Mouse (Mus musculus): ENCODE measurements at regions not wholly inside any gene's neighbourhood (a gene's known extent, or its start where the extent isn't known, plus 50 kb on each side); places are given as distances from the start of the nearest gene placed in this dataset.
"Not testable (repeated sequence)": the region's sequence is repeated elsewhere in the genome, so short reads cannot be mapped to it uniquely, and the experiment has no call there.

DNA sequence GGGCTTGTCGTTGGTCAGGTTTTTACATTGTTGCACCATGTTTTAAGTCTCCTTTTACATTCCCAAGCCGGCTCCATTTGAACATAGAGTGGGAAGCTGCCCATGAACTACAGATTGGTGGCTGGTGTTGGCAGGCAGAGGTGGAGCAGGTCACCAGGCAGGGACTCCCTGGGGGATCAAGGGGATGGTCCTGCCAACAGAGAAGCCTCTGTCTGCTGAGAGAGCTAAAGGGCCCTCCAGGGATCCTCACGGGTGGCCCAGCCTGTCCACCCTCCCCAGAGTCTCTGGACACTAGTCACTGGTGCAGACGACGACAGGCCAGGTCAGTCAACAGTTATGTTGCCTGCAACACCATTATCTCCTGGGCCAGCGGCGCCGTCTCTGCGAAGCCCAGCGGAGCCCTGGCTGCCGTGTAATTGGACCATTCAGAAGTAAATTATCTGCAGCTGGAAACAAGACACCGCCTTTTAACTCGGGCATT, 155.4 kb downstream of the Kif26a start:
- DNase-seq (ENCODE audit: low spot score) (no peak), ATAC-seq (replicated peaks; ENCODE audit: low FRiP score, low TSS enrichment, low read depth) (no peak)
- H3K4me1 ChIP-seq (replicated peaks; ENCODE audit: control insufficient read depth, insufficient read depth, low read length), result no peaks in the 10 kb centered on the region
- 19% methylated on average over 13 of the region's 13 CpGs for WGBS
- H3K4me3 ChIP-seq (ENCODE audit: low read depth, low read length), result no peak overlapping the region
- H3K27ac ChIP-seq (ENCODE audit: low read depth), result no peak overlapping the region
- no peaks in the 10 kb centered on the region for H3K9me3 ChIP-seq (ENCODE audit: control insufficient read depth, low read length)
- H3K4me2 ChIP-seq (ENCODE audit: low read length), result no peak overlapping the region
- H3K9ac ChIP-seq (ENCODE audit: low read length), result no peak overlapping the region
- H3K36me3 ChIP-seq (ENCODE audit: control insufficient read depth, insufficient read depth, low read length), result no peaks in the 10 kb centered on the region
- H3K27me3 ChIP-seq (replicated peaks; ENCODE audit: control insufficient read depth, insufficient read depth, low read length), result 0 out of 2 replicates have a peak, but pooled peaks cover 3% of the 10 kb centered on the region

GRCm38 (mm10) chr12:112301929-112302328, 155.9 kb downstream of the Kif26a start:
- no peak for DNase-seq (ENCODE audit: low spot score)
- WGBS, result 35% methylated on average over 8 of the region's 8 CpGs
- Histone ChIP-seq H3K36me3 (ENCODE audit: control insufficient read depth, insufficient read depth, low read length) (no peaks in the 10 kb centered on the region), H3K27me3 (replicated peaks; ENCODE audit: control insufficient read depth, insufficient read depth, low read length) (0 out of 2 replicates have a peak, but pooled peaks cover 3% of the 10 kb centered on the region), H3K4me3 (ENCODE audit: low read depth, low read length) (no peak overlapping the region), H3K4me2 (ENCODE audit: low read length) (no peak overlapping the region), H3K9ac (ENCODE audit: low read length) (no peak overlapping the region), H3K27ac (ENCODE audit: low read depth) (no peak overlapping the region), H3K9me3 (ENCODE audit: control insufficient read depth, low read length) (no peaks in the 10 kb centered on the region), H3K4me1 (replicated peaks; ENCODE audit: control insufficient read depth, insufficient read depth, low read length) (no peaks in the 10 kb centered on the region)
- no peak for ATAC-seq (replicated peaks; ENCODE audit: low FRiP score, low TSS enrichment, low read depth)

DNA sequence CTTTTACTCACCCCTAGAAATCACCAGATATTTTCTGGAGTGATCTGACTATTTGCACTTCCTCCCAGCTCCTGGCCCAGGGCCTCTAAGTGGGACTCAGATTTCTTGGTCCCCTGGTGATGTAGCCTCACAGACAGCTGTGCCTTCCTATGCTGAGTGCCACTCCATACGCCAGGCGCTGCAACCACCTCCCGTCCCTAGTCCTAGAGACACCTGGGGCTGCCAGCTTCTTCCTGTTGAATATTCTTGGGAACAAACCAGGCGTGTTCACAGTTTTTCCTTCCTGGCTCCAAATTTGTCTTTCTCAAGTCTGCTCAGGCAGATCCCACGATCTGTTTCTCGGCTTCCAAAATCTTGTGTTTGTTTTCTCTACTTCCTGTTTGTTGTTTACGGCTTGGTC, 160.2 kb downstream of the Kif26a start:
- Histone ChIP-seq H3K9ac (ENCODE audit: low read length) (no peak overlapping the region), H3K9me3 (ENCODE audit: control insufficient read depth, low read length) (no peaks in the 10 kb centered on the region), H3K4me3 (ENCODE audit: low read depth, low read length) (no peak overlapping the region), H3K27ac (ENCODE audit: low read depth) (no peak overlapping the region), H3K27me3 (replicated peaks; ENCODE audit: control insufficient read depth, insufficient read depth, low read length) (0 out of 2 replicates have a peak, but pooled peaks cover under 1% of the 10 kb centered on the region), H3K4me2 (ENCODE audit: low read length) (no peak overlapping the region), H3K4me1 (replicated peaks; ENCODE audit: control insufficient read depth, insufficient read depth, low read length) (no peaks in the 10 kb centered on the region), H3K36me3 (ENCODE audit: control insufficient read depth, insufficient read depth, low read length) (no peaks in the 10 kb centered on the region)
- ATAC-seq (replicated peaks; ENCODE audit: low FRiP score, low TSS enrichment, low read depth) (no peak), DNase-seq (ENCODE audit: low spot score) (no peak)
- WGBS, result 64% methylated on average over 7 of the region's 7 CpGs

DNA sequence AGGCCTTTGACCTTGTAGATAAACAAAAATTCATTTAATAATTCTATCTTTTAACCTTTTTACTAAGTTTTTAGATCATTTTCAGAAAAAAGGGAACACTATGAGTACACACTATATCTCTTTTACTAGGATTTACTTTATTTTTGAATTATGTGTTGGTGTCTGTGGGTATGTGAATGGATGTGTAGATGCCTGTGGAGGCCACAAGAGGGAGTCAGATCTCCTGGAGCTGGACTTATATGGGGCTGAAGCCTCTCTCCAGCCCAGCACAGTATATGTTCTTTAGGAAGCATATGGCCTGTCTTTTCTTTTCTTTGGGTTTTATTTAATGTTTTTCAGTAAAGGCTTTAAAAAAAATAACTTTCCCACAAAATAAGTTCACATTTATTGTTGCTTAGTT, 162.0 kb downstream of the Kif26a start:
- ATAC-seq (replicated peaks; ENCODE audit: low FRiP score, low TSS enrichment, low read depth) (no peak), DNase-seq (ENCODE audit: low spot score) (no peak)

DNA sequence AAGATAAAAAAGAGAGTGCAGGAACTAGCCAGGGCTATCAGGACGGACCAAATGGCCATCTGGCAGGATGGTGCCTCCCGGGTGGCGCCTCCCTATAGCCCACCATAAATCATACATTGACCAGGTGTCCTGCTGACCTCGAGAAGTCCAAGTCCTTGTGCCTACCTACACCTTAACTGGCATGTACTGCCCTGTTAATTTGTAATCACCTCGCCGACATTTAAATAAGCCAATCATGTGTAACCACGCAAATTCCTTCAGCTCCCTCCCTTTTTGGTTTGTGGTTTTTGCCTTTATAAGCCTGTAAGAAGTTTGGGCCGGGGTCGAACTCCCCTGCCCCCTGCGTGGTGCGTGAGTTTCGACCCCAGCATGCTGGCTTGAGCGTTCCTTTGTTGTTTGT, 163.1 kb downstream of the Kif26a start:
- H3K27me3 ChIP-seq (replicated peaks; ENCODE audit: control insufficient read depth, insufficient read depth, low read length); H3K4me2 ChIP-seq (ENCODE audit: low read length); H3K27ac ChIP-seq (ENCODE audit: low read depth); H3K36me3 ChIP-seq (ENCODE audit: control insufficient read depth, insufficient read depth, low read length); DNase-seq (ENCODE audit: low spot score); H3K4me3 ChIP-seq (ENCODE audit: low read depth, low read length); H3K9ac ChIP-seq (ENCODE audit: low read length); ATAC-seq (replicated peaks; ENCODE audit: low FRiP score, low TSS enrichment, low read depth); H3K4me1 ChIP-seq (replicated peaks; ENCODE audit: control insufficient read depth, insufficient read depth, low read length); H3K9me3 ChIP-seq (ENCODE audit: control insufficient read depth, low read length): not testable (repeated sequence)
- WGBS, result 77% methylated on average over 13 of the region's 13 CpGs

More for the DNA sequence above, 162.0 kb downstream of the Kif26a start:
- Histone ChIP-seq H3K27me3 (replicated peaks; ENCODE audit: control insufficient read depth, insufficient read depth, low read length) (no peaks in the 10 kb centered on the region), H3K4me3 (ENCODE audit: low read depth, low read length) (no peak overlapping the region), H3K9ac (ENCODE audit: low read length) (no peak overlapping the region), H3K27ac (ENCODE audit: low read depth) (no peak overlapping the region), H3K4me2 (ENCODE audit: low read length) (no peak overlapping the region), H3K36me3 (ENCODE audit: control insufficient read depth, insufficient read depth, low read length) (no peaks in the 10 kb centered on the region), H3K4me1 (replicated peaks; ENCODE audit: control insufficient read depth, insufficient read depth, low read length) (no peaks in the 10 kb centered on the region), H3K9me3 (ENCODE audit: control insufficient read depth, low read length) (no peaks in the 10 kb centered on the region)

GRCm38 (mm10) chr12:112309781-112310180, 163.8 kb downstream of the Kif26a start:
- ATAC-seq (replicated peaks; ENCODE audit: low FRiP score, low TSS enrichment, low read depth) (no peak), DNase-seq (ENCODE audit: low spot score) (no peak)
- 82% methylated on average over 10 of the region's 10 CpGs for WGBS
- H3K27me3 ChIP-seq (replicated peaks; ENCODE audit: control insufficient read depth, insufficient read depth, low read length), result no peaks in the 10 kb centered on the region
- H3K36me3 ChIP-seq (ENCODE audit: control insufficient read depth, insufficient read depth, low read length), result no peaks in the 10 kb centered on the region
- H3K4me2 ChIP-seq (ENCODE audit: low read length), result no peak overlapping the region
- no peak overlapping the region for H3K4me3 ChIP-seq (ENCODE audit: low read depth, low read length)
- H3K9ac ChIP-seq (ENCODE audit: low read length), result no peak overlapping the region
- H3K9me3 ChIP-seq (ENCODE audit: control insufficient read depth, low read length), result no peaks in the 10 kb centered on the region
- H3K27ac ChIP-seq (ENCODE audit: low read depth), result no peak overlapping the region
- no peaks in the 10 kb centered on the region for H3K4me1 ChIP-seq (replicated peaks; ENCODE audit: control insufficient read depth, insufficient read depth, low read length)

- Histone ChIP-seq H3K27me3 (replicated peaks; ENCODE audit: control insufficient read depth, insufficient read depth, low read length) (no peaks in the 10 kb centered on the region), H3K9me3 (ENCODE audit: control insufficient read depth, low read length) (no peaks in the 10 kb centered on the region), H3K27ac (ENCODE audit: low read depth) (no peak overlapping the region), H3K9ac (ENCODE audit: low read length) (no peak overlapping the region), H3K4me1 (replicated peaks; ENCODE audit: control insufficient read depth, insufficient read depth, low read length) (no peaks in the 10 kb centered on the region), H3K4me3 (ENCODE audit: low read depth, low read length) (no peak overlapping the region), H3K4me2 (ENCODE audit: low read length) (no peak overlapping the region), H3K36me3 (ENCODE audit: control insufficient read depth, insufficient read depth, low read length) (no peaks in the 10 kb centered on the region)
- DNase-seq (ENCODE audit: low spot score), result no peak
- no peak for ATAC-seq (replicated peaks; ENCODE audit: low FRiP score, low TSS enrichment, low read depth)
- WGBS, result 73% methylated on average over 10 of the region's 10 CpGs
Observed at GRCm38 (mm10) chr12:112310661-112311060, 164.7 kb downstream of the Kif26a start.

- no peak overlapping the region for H3K9ac ChIP-seq (ENCODE audit: low read length)
- no peak overlapping the region for H3K27ac ChIP-seq (ENCODE audit: low read depth)
- H3K4me1 ChIP-seq (replicated peaks; ENCODE audit: control insufficient read depth, insufficient read depth, low read length), result no peaks in the 10 kb centered on the region
- no peaks in the 10 kb centered on the region for H3K36me3 ChIP-seq (ENCODE audit: control insufficient read depth, insufficient read depth, low read length)
- H3K27me3 ChIP-seq (replicated peaks; ENCODE audit: control insufficient read depth, insufficient read depth, low read length), result no peaks in the 10 kb centered on the region
- WGBS, result 89% methylated on average over 5 of the region's 5 CpGs
- no peak overlapping the region for H3K4me3 ChIP-seq (ENCODE audit: low read depth, low read length)
- H3K9me3 ChIP-seq (ENCODE audit: control insufficient read depth, low read length), result no peaks in the 10 kb centered on the region
- ATAC-seq (replicated peaks; ENCODE audit: low FRiP score, low TSS enrichment, low read depth) (no peak), DNase-seq (ENCODE audit: low spot score) (no peak)
- H3K4me2 ChIP-seq (ENCODE audit: low read length), result no peak overlapping the region
Observed at GRCm38 (mm10) chr12:112314781-112315180, 168.8 kb downstream of the Kif26a start.

GRCm38 (mm10) chr12:112317191-112317590, 171.2 kb downstream of the Kif26a start:
- H3K4me2 ChIP-seq (ENCODE audit: low read length), result no peak overlapping the region
- ATAC-seq (replicated peaks; ENCODE audit: low FRiP score, low TSS enrichment, low read depth) (no peak), DNase-seq (ENCODE audit: low spot score) (no peak)
- 89% methylated on average over 9 of the region's 9 CpGs for WGBS
- no peaks in the 10 kb centered on the region for H3K9me3 ChIP-seq (ENCODE audit: control insufficient read depth, low read length)
- H3K4me3 ChIP-seq (ENCODE audit: low read depth, low read length), result no peak overlapping the region
- H3K36me3 ChIP-seq (ENCODE audit: control insufficient read depth, insufficient read depth, low read length), result no peaks in the 10 kb centered on the region
- no peaks in the 10 kb centered on the region for H3K4me1 ChIP-seq (replicated peaks; ENCODE audit: control insufficient read depth, insufficient read depth, low read length)
- no peaks in the 10 kb centered on the region for H3K27me3 ChIP-seq (replicated peaks; ENCODE audit: control insufficient read depth, insufficient read depth, low read length)
- no peak overlapping the region for H3K27ac ChIP-seq (ENCODE audit: low read depth)
- H3K9ac ChIP-seq (ENCODE audit: low read length), result no peak overlapping the region
